Mouse (Mus musculus) granulocyte monocyte progenitor cell, adult 5-6 weeks (primary cell): ENCODE data around the gene 8030474K03Rik. TPM values are rescaled to one million over a fixed set of nuclear protein-coding genes. Genes with fewer than 3 reads are reported as not detected.

Source experiments
- ATAC-seq: replicated peaks from 2 replicates; pipeline ENCODE4 v1.8.0; 2016; ENCODE audit warnings: mild to moderate bottlenecking, moderate TSS enrichment, inconsistent platforms; ENCODE audit not compliant: poor library complexity, severe bottlenecking
- total RNA-seq, 2 experiments: library from RNA; stranded (forward) in 1 of 2; stranded (reverse) in 1 of 2; fragments of 200-712, 200-1000 nt in 1 of 2; fragments of >200 nt in 1 of 2; fragmentation: Nextera tagmentation in 1 of 2; gene quantifications; 2 replicates each; pipeline ENCODE4 v1.2.3; 2014 to 2017

Gene 8030474K03Rik
- total RNA-seq (2014; fragmentation: Nextera tagmentation) (not detected in 2 replicates), total RNA-seq (2017) (1.1 TPM in 1 of 2 replicates, not detected in the other)

GRCm38 (mm10) chrX:101794342-101794741 is at the start of gene 8030474K03Rik, which contains the start of gene Gm4779:
Gene 8030474K03Rik (plus strand): TSS chrX:101794656.
Gene Gm4779 (minus strand): TSS chrX:101794423.
- no peak for ATAC-seq

- no peak for ATAC-seq
Observed at GRCm38 (mm10) chrX:101750144-101750543, 44.3 kb upstream of the 8030474K03Rik start.

GRCm38 (mm10) chrX:101754478-101754877 is 40.0 kb upstream of the 8030474K03Rik start:
- ATAC-seq = no peak

- no peak for ATAC-seq
Observed at GRCm38 (mm10) chrX:101764621-101765020, 29.8 kb upstream of the 8030474K03Rik start.

DNA sequence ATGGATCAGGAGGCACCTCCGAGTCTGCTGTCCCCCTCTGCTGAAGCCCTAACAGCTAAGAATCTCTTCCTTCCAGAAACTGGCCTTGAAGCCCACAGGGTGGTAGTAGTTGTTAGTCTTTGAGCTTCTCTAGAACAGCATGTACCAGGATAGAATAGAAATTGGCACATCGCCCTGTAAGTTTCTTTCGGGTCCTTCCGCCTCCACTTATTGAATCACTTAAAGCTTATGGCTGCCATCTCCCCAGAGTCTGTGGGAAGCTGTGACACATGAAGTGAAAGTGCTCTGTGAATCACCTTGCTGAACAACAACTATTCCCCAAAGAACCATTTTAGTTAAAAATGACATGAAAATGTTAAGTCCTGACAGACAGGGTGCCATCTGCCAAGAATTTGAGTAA is 29.3 kb upstream of the 8030474K03Rik start:
- ATAC-seq = no peak

DNA sequence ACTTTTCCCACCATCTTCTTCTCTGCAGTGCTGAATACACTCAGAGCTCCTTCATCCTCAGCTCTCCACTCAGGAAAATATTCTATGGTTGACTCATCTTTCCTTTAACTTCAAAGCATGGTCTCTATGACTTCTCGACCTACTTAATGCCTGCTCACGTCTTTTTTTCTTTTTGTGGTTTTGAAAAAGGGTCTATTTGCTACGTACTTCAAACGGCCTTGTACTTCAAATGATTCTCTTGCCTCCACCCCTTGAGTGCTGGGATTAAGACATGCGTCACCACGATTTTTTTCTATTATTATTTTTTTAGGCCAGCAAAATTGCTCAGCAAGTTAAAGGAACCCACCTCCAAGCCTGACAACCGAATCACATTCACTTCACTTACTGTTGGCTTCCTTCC is 27.2 kb upstream of the 8030474K03Rik start:
- no peak for ATAC-seq

DNA sequence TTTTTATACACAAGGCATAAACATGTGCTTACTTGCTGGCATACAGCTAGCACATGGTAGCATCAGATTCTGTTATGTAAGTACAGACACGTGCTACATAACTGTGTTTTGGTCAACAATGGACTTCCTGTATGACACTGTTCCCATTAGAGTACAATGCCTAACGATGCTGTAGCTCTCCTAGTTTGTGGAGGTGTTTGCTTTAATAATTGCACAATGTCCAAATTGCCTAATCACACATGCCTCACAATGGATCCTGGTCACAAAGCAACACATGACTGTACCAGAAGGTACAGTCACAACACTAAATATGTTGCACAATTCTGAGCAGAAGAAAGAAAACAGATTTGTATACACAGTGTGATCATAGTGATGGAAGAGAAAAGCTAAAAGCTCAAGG is 25.0 kb upstream of the 8030474K03Rik start:
- peak; percentile 84 for ATAC-seq

DNA sequence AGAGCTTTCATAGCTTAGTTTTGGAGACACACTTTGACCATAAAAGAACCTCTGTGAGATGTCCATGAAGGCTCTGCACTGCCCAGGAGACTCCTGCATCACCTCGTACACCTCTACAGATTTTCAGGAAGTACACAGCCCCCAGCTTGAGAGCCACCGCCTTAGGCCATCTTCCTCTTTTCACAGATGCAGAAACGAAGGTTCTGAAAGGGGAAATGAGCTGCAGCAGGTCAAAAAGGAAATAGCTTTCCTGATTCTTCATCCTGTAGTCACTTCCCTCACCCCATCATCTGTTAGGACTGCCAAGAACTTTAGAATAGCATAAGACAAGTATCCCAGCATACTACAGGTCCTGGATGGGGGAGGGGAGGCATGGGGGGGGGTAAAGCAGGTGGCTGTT is 24.1 kb upstream of the 8030474K03Rik start:
- peak; percentile 80 for ATAC-seq

- ATAC-seq = peak; percentile 48
Observed at GRCm38 (mm10) chrX:101772035-101772434, 22.4 kb upstream of the 8030474K03Rik start.

DNA sequence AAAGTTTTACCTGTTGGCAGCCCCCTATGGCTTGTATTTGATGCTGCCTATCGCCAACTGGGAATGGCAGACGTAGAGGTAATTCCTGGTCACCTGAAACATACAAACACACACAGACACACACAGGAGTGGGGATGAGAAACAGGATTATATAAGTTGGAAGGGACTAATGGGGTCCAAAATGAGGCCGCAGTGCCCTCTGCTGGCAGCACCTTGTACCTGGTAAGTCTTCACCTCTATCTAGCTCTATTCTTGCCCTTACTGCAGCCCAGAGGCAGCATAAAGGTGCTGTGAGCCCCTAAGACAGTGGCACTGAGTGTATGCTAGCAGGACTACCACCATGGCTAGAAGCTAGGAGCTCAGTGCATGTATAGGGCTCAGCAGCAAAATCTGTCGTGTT is 2.9 kb upstream of the 8030474K03Rik start:
- ATAC-seq = no peak; the same call in 1 of the 2 replicates

DNA sequence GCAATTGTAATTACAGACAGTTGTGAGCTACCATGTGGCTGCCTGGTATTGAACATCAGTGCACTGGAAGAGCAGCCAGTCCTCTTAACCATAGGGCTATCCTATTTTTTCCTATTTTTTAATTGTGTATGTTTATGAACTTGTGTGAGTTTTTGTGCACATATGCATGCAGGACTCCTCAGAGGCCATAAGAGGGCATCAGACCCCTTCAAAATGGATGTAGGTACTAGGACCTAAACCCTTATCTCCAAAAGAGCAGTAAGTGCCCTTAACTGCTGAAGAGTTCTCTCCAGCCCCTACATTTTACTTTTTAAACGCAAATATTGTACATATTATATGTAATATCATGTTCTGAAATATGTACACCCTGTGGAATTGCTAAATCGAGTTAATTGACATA is 11.1 kb downstream of the 8030474K03Rik start:
- ATAC-seq = no peak; the same call in 1 of the 2 replicates

DNA sequence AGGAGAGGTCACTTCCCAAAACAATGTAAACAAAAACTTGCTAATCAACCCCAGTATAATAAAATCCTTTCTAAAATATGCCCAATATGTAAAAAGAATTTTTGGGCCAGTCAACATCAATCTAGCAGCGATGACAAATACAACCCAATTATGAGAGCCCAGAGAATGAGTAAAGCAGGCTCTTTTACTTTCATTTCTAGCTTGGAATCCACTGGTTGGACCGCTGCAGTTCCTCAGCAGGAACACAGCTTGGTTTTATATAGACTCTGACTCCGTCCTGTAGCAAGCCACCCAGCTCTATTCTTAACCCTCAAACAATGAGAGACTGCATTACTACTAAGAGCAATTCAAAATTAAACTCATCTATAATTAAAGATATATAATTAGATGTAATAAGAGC is 17.3 kb downstream of the 8030474K03Rik start:
- ATAC-seq = no peak

DNA sequence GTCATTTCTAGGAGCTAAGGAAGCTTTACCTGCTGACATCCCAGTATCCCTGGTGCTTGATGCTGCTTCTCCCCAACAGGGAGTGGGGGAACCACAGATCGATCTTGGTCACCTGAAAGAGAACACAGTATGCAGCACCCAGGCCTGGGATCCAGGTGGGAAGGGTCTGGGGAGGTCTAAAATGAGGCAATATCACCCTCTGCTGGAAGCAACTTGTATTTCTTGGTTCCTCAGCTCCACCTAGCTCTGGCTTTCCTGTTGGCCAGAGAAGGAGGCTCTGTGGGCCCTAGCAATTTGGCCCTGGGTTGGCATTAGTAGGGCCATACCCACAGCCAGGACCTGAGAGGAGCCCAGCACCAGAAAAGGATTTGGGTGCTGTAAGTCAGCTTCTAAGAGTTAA is 24.7 kb downstream of the 8030474K03Rik start:
- ATAC-seq = peak; percentile 44; the same call in 1 of the 2 replicates

DNA sequence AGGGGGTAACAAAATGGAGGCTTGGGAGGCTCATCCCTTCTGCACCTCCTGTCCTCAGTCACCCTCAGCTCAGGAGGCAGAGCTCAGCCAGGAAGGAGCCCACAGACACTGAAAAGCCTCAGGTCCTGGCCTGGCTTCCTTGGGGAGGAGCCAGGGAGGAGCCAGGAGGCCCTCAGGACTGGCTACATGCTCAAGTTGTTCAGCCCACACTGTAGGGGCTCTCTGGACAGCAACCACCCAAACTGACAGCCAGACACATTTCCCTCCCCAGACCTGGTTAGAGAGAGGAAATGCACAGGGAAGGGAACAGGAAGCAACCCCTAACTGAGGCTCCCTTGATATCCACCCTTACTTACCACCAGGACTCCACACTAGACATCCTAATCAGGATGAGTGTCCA is 25.5 kb downstream of the 8030474K03Rik start:
- peak; percentile 56 for ATAC-seq

DNA sequence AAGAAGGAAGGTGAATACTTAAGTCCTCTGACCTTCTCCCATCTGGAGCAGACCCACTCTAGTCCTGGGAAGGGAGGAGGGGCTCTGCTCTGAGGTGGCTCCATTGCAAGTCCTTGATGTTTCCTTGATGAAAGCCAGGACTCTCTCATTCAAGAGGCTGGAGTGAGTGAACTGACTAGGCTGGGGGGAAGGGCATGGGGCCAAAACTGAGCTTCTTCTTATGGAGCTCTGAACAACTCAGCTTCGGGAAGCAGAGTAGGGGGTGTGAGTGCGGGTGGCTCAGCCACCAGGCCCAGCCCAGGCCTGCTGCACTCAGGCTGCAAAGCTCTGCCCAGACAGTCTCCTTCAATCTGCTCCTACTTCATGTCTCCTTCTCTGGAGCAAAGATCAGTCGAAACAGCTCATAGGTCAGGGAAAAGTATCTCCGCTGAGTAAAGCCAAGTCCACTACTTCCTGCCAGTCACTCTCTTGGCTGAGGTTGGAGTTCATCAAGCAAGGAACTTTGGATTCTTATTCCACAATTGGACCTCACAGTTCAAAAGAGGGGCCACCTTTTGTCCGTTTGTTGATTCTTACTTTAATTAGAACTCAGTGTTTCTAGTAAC is 52.8 kb downstream of the 8030474K03Rik start:
- no peak for ATAC-seq

Other genes starting within 250 kb of the 8030474K03Rik start
- 151 and 200 TPM in 2 replicates for gene Ogt, start 154.6 kb upstream of the 8030474K03Rik start, total RNA-seq (2014; fragmentation: Nextera tagmentation)
- 56.5 and 66.4 TPM in 2 replicates for gene Ogt, start 154.6 kb upstream of the 8030474K03Rik start, total RNA-seq (2017)
- gene Cxcr3, start 60.4 kb upstream of the 8030474K03Rik start, total RNA-seq (2014; fragmentation: Nextera tagmentation) = 0.45 TPM in 1 of 2 replicates, not detected in the other
- 0.10 TPM in 1 of 2 replicates, not detected in the other for gene Cxcr3, start 60.4 kb upstream of the 8030474K03Rik start, total RNA-seq (2017)
- not detected in 2 replicates for gene Gm4779, start 233 bp upstream of the 8030474K03Rik start, total RNA-seq (2014; fragmentation: Nextera tagmentation)
- gene Gm4779, start 233 bp upstream of the 8030474K03Rik start, total RNA-seq (2017) = 0.43 and 4.0 TPM in 2 replicates
- gene Nhsl2, start 54.7 kb downstream of the 8030474K03Rik start, total RNA-seq (2014; fragmentation: Nextera tagmentation) = 19.5 and 21.0 TPM in 2 replicates
- 11.0 and 11.3 TPM in 2 replicates for gene Nhsl2, start 54.7 kb downstream of the 8030474K03Rik start, total RNA-seq (2017)